Mouse (Mus musculus): Measurements from ENCODE around the gene Thsd4. TPM values are rescaled to one million over a fixed set of nuclear protein-coding genes. Genes with fewer than 3 reads are reported as not detected.

Gene Thsd4
- polyA plus RNA-seq, 1 experiment from 2014 or later, result 31.0 TPM

DNA sequence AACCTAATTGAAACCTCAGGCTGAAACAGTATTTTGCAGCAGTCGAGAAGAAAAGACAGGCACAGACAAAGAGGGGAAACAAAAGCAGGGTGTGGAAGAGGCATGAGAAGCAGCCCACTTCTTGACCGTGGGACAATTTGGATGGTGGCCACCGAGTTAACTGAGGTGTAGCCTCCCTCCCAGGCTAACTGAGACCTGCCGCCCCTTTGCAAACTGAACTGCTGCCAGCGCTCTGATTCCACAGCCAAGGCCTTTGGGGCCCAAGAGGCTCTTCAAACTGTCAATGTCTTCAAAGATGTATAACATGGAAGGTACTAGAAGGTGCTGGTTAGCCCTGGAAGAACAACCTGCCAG, 254.6 kb downstream of the Thsd4 start:
- H3K4me1 ChIP-seq, result peaks cover 18% of the 10 kb centered on the region
- no peak for ATAC-seq (replicated peaks; ENCODE audit: low FRiP score)
- no peak overlapping the region for H3K4me3 ChIP-seq (replicated peaks)
- H3K9ac ChIP-seq, result no peak overlapping the region
- no peak overlapping the region for H3K4me2 ChIP-seq
- no peaks in the 10 kb centered on the region for H3K27me3 ChIP-seq
- WGBS, result 79% methylated on average over 5 of the region's 5 CpGs
- H3K9me3 ChIP-seq (replicated peaks), result no peaks in the 10 kb centered on the region
- no peaks in the 10 kb centered on the region for H3K36me3 ChIP-seq
- no peak overlapping the region for H3K27ac ChIP-seq

GRCm38 (mm10) chr9:60266583-60267272, 255.1 kb downstream of the Thsd4 start:
- H3K4me1 ChIP-seq, result peaks cover 18% of the 10 kb centered on the region
- H3K27me3 ChIP-seq, result no peaks in the 10 kb centered on the region
- H3K9ac ChIP-seq, result no peak overlapping the region
- H3K4me3 ChIP-seq (replicated peaks), result no peak overlapping the region
- WGBS, result 87% methylated on average over 15 of the region's 15 CpGs
- H3K36me3 ChIP-seq, result no peaks in the 10 kb centered on the region
- no peaks in the 10 kb centered on the region for H3K9me3 ChIP-seq (replicated peaks)
- no peak overlapping the region for H3K27ac ChIP-seq
- H3K4me2 ChIP-seq, result no peak overlapping the region
- no peak for ATAC-seq (replicated peaks; ENCODE audit: low FRiP score)

DNA sequence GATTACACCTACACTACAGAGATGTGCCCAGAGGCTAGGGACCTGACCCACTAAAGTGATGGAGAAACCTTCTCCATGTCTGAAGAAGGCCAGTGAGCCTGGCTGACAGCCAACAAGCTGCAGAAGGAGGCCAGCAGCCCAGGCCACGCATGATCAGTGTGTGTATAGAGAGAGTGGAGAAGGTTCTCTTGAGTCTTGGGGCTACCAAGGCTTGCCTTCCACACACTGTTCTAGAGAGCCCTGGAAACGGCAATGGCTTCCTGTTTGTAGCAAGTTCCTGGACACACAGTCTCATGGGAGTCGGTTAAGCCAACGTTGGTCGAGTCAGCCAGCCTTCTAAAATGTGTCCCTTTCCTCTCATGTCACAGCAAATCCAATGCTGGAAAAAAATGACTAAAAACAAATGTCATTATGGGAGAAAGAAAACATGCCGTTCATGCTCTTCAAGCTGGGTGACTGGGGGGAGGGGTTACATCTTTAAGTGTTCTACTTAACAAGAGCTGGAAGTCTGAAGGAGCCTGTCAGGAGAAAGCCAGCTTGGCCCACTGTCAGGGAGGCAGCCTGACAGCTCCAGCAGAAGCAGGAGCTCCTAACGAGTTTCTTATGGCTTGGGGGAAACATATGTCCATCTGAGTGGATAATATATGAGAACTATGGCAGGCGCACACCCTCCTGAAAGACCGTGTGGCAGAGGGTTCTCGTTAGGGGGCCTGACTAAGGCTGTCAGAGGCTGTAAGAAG, 257.1 kb downstream of the Thsd4 start:
- no peak for ATAC-seq (replicated peaks; ENCODE audit: low FRiP score)
- Histone ChIP-seq H3K4me3 (replicated peaks) (no peak overlapping the region), H3K4me1 (peaks cover 18% of the 10 kb centered on the region), H3K9me3 (replicated peaks) (no peaks in the 10 kb centered on the region), H3K27me3 (no peaks in the 10 kb centered on the region), H3K27ac (peak overlapping the region; percentile 55), H3K4me2 (no peak overlapping the region), H3K36me3 (no peaks in the 10 kb centered on the region), H3K9ac (no peak overlapping the region)
- 49% methylated on average over 10 of the region's 10 CpGs for WGBS

DNA sequence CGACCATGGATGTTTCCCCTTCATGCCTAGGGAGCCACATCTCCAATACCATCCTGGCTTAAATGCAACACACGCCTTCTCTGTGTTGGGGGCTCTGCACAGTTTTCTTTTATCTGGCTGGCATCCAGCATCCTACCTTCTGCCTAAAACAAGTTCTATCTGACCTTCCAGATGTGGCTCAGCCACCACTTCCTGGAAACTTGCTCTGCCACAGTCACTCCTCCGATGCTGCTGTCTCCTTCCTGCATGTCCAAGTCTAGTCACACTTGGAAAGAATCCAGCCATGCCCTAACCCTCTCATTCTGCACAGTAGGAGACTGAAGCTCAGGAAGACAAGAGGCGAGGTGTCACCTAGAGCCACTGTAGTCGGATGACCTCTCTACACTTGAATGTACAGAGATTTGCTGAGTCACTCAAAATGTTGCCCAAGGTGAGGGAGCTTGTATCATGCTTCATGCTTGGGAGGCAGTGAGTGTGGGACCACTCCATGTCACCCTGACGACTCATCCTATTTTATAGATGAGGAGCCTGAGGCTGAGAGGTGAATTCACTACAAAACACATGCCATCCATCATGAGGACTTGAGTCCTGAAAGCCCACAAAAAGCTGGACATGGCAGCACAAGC, 259.2 kb downstream of the Thsd4 start:
- Histone ChIP-seq H3K4me2 (no peak overlapping the region), H3K9ac (no peak overlapping the region), H3K27me3 (no peaks in the 10 kb centered on the region), H3K4me3 (replicated peaks) (no peak overlapping the region), H3K4me1 (peaks cover 18% of the 10 kb centered on the region), H3K27ac (no peak overlapping the region), H3K9me3 (replicated peaks) (no peaks in the 10 kb centered on the region), H3K36me3 (no peaks in the 10 kb centered on the region)
- 63% methylated on average over 6 of the region's 6 CpGs for WGBS
- no peak for ATAC-seq (replicated peaks; ENCODE audit: low FRiP score)

DNA sequence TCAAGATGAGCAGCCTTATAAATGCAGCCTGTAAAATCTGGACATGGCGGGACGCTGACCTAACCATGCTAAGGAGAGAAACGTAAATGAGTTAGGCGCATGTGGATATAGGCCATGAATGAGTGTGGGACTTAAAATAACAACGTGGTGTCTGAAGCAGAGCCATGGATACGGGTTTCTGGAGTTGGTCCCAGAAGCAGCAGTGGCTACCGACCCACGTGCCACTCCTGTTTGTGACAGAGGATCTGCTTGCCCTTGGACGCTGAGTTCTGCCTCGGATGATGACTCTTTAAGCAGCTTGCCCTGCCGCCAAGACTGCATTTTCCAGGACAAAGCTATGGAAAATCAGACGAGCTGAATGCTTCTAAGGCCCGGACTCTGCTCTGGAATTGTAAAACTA, 262.2 kb downstream of the Thsd4 start:
- no peak overlapping the region for H3K4me3 ChIP-seq (replicated peaks)
- no peak for ATAC-seq (replicated peaks; ENCODE audit: low FRiP score)
- 82% methylated on average over 13 of the region's 13 CpGs for WGBS
- H3K4me1 ChIP-seq, result peaks cover 7% of the 10 kb centered on the region
- H3K9me3 ChIP-seq (replicated peaks), result no peaks in the 10 kb centered on the region
- H3K9ac ChIP-seq, result no peak overlapping the region
- no peak overlapping the region for H3K4me2 ChIP-seq
- no peaks in the 10 kb centered on the region for H3K36me3 ChIP-seq
- H3K27me3 ChIP-seq, result no peaks in the 10 kb centered on the region
- no peak overlapping the region for H3K27ac ChIP-seq

GRCm38 (mm10) chr9:60251765-60252164, 270.1 kb downstream of the Thsd4 start:
- no peaks in the 10 kb centered on the region for H3K36me3 ChIP-seq
- H3K4me3 ChIP-seq (replicated peaks), result no peak overlapping the region
- no peaks in the 10 kb centered on the region for H3K4me1 ChIP-seq
- no peak overlapping the region for H3K4me2 ChIP-seq
- H3K9ac ChIP-seq, result no peak overlapping the region
- no peaks in the 10 kb centered on the region for H3K9me3 ChIP-seq (replicated peaks)
- no peak overlapping the region for H3K27ac ChIP-seq
- WGBS, result 64% methylated on average over 3 of the region's 3 CpGs
- no peak for ATAC-seq (replicated peaks; ENCODE audit: low FRiP score)
- H3K27me3 ChIP-seq, result no peaks in the 10 kb centered on the region

DNA sequence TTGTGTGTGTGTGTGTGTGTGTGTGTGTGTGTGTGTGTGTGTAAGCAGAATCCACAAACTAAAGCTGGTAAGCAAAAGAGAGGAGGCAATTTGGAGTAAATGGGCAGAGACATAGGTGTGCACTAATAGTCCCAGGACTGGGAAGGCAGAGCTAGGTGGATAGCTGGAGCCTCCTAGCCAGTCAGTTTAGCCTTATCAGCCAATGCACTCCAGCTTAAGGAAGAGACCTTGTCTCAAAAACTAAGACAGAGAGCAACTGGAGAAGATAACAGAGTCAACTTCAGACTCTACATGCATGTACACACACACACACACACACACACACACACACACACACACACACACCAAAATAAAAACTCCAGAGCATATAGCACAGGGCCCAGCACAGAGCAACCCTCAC, 271.4 kb downstream of the Thsd4 start:
- H3K4me3 ChIP-seq (replicated peaks), result no peak overlapping the region
- no peak for ATAC-seq (replicated peaks; ENCODE audit: low FRiP score)
- H3K36me3 ChIP-seq, result no peaks in the 10 kb centered on the region
- no peaks in the 10 kb centered on the region for H3K27me3 ChIP-seq
- no peak overlapping the region for H3K27ac ChIP-seq
- no peaks in the 10 kb centered on the region for H3K4me1 ChIP-seq
- H3K4me2 ChIP-seq, result no peak overlapping the region
- H3K9me3 ChIP-seq (replicated peaks), result no peaks in the 10 kb centered on the region
- no peak overlapping the region for H3K9ac ChIP-seq

DNA sequence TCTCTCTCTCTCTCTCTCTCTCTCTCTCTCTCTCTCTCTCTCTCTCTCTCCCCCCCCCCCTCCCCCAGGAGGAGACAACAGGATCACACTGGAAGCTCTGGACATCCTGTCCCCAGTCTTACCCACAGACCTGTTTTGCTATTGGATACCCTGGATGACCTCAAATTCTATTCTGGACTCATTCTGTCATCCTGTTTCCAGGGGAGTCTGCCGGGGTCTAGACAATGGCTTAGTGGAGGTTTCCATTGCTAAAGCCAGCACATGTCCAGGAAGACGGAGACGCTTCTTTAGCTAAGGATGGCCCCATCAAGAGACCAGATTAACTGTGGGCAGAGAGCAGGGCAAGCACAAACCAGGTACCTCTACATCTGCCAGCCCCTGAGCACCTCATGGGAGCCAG, 273.8 kb downstream of the Thsd4 start:
- Histone ChIP-seq H3K9me3 (replicated peaks) (no peaks in the 10 kb centered on the region), H3K27ac (no peak overlapping the region), H3K27me3 (no peaks in the 10 kb centered on the region), H3K9ac (no peak overlapping the region), H3K4me1 (no peaks in the 10 kb centered on the region), H3K4me2 (no peak overlapping the region), H3K36me3 (no peaks in the 10 kb centered on the region), H3K4me3 (replicated peaks) (no peak overlapping the region)
- 86% methylated on average over 3 of the region's 3 CpGs for WGBS
- ATAC-seq (replicated peaks; ENCODE audit: low FRiP score), result no peak

GRCm38 (mm10) chr9:60244943-60245342, 276.9 kb downstream of the Thsd4 start:
- no peak for ATAC-seq (replicated peaks; ENCODE audit: low FRiP score)
- Histone ChIP-seq H3K27ac (no peak overlapping the region), H3K27me3 (no peaks in the 10 kb centered on the region), H3K9ac (no peak overlapping the region), H3K4me2 (no peak overlapping the region), H3K36me3 (no peaks in the 10 kb centered on the region), H3K4me1 (no peaks in the 10 kb centered on the region), H3K4me3 (replicated peaks) (no peak overlapping the region), H3K9me3 (replicated peaks) (no peaks in the 10 kb centered on the region)
- 5% methylated on average over 5 of the region's 5 CpGs for WGBS

- ATAC-seq (replicated peaks; ENCODE audit: low FRiP score), result no peak
- H3K9ac ChIP-seq, result no peak overlapping the region
- 63% methylated on average over 6 of the region's 6 CpGs for WGBS
- H3K36me3 ChIP-seq, result no peaks in the 10 kb centered on the region
- H3K9me3 ChIP-seq (replicated peaks), result no peaks in the 10 kb centered on the region
- H3K27ac ChIP-seq, result no peak overlapping the region
- H3K27me3 ChIP-seq, result no peaks in the 10 kb centered on the region
- no peaks in the 10 kb centered on the region for H3K4me1 ChIP-seq
- no peak overlapping the region for H3K4me3 ChIP-seq (replicated peaks)
- no peak overlapping the region for H3K4me2 ChIP-seq
Observed at GRCm38 (mm10) chr9:60243503-60243902, 278.3 kb downstream of the Thsd4 start.

- no peak overlapping the region for H3K4me3 ChIP-seq (replicated peaks)
- 24% methylated on average over 4 of the region's 4 CpGs for WGBS
- 0 out of 2 replicates have a peak overlapping the region, but pooled peaks have one; percentile 28 for H3K27ac ChIP-seq
- no peak for ATAC-seq (replicated peaks; ENCODE audit: low FRiP score)
- no peaks in the 10 kb centered on the region for H3K27me3 ChIP-seq
- H3K36me3 ChIP-seq, result no peaks in the 10 kb centered on the region
- H3K4me1 ChIP-seq, result peaks cover 32% of the 10 kb centered on the region
- H3K4me2 ChIP-seq, result no peak overlapping the region
- no peaks in the 10 kb centered on the region for H3K9me3 ChIP-seq (replicated peaks)
- no peak overlapping the region for H3K9ac ChIP-seq
Observed at GRCm38 (mm10) chr9:60237667-60238066, 284.2 kb downstream of the Thsd4 start.

DNA sequence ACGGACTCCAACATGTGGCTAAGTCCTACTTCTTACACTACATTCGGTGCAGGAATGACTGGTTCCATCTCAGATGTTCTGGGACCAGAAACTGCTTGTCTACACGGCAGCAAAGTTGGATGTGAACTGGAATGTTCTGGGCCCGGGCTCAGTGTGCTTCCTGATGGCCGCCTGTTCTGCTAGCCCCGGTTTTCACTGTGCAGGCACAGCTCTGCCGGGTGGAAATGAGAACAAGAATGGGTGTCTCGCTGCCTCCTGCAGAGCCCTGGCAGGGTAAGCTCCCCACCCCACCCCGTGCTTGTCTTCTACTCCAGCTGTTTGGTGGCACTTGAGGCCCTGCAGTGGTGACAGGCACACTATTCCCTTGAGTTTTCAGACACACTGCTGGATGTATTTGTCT, 285.7 kb downstream of the Thsd4 start:
- no peak overlapping the region for H3K4me2 ChIP-seq
- no peak for ATAC-seq (replicated peaks; ENCODE audit: low FRiP score)
- no peak overlapping the region for H3K27ac ChIP-seq

More for the DNA sequence above, 285.7 kb downstream of the Thsd4 start:
- H3K4me1 ChIP-seq, result peaks cover 45% of the 10 kb centered on the region
- no peaks in the 10 kb centered on the region for H3K9me3 ChIP-seq (replicated peaks)
- H3K36me3 ChIP-seq, result no peaks in the 10 kb centered on the region
- WGBS, result 78% methylated on average over 9 of the region's 9 CpGs
- H3K27me3 ChIP-seq, result no peaks in the 10 kb centered on the region
- no peak overlapping the region for H3K9ac ChIP-seq
- no peak overlapping the region for H3K4me3 ChIP-seq (replicated peaks)
